Mouse (Mus musculus) MN1 (cell line): ENCODE results near the gene Itsn1.

Experiments
- DNase-seq: peaks from one replicate; pipeline ENCODE4 v3.0.0-alpha.2; 2016; ENCODE audit warnings: low spot score

The Itsn1 gene

DNA sequence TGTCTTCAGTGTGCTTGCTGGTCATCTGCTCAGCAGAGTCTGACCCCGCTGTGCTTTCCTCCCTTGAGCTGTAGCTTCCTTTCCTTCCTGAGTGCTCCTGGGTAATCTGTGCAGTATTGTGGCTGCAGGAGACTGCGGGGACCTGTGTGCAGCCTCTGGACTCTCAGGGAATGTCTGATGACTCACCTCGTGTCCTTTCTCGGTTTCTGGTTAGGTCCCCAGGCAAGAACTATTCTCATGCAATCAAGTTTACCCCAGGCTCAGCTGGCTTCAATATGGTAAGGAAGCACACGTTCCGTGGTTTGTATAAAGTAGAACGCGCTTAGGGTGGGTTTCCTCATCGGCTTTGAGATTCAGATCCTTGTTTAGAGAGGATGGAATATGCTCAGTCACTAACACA is 82.8 kb downstream of the Itsn1 start:
- DNase-seq = no peak

- DNase-seq = no peak
These were observed 84.5 kb downstream of the Itsn1 start for GRCm38 (mm10) chr16:91813543-91813942.

DNA sequence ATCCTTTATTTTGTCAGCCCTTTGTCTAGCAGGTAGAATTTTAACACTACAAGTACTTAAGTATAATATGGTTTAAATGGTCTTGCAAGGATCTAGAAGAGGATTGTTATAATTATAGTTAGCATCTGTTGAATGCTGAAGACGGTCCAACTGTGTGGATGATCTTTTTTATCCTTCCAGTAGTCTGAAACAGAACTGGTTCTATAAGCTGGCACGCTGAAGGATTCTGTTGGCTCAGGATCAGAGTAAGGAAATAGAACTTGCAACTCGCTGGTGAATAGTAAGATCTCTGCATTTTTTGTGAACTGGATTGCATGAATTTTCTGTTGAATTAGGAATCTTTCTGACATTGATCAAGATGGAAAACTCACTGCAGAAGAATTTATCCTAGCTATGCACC is 86.0 kb downstream of the Itsn1 start:
- no peak for DNase-seq

DNA sequence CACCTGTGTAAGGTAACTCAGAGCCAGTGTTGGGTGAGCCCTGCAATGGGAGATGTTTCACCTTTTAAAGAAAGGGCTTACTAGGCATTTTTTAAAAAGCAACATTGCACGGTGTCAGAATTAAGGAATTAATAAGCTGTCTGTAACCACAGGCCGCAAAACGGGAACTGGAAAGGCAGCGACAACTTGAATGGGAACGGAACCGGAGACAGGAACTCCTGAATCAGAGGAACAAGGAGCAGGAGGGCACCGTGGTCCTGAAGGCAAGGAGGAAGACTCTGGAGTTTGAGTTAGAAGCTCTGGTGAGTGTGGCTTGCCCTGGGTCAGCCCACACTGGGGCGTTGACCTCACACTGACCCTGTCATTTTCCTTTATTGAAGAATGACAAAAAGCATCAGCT is 91.2 kb downstream of the Itsn1 start:
- DNase-seq = no peak

DNA sequence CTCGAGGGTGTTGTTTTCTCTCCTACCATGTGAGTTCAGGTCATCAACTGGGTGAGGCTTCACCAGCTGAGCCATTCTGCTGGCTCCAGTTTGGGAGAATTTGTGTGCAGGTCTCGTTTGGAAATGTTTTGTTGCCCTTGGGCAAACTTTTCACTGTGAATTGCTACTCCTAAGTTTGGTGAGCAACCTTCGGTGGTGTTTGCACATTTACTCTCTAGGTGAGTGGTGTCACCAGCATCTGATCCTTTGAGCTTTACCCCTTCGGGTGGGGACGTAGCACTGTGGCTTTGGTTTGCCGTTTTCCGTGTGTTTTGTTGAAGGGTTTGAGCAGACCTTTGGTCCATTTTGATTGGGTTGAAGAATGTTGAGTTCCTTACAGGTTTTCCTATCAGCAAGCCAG is 93.2 kb downstream of the Itsn1 start:
- no peak for DNase-seq

DNA sequence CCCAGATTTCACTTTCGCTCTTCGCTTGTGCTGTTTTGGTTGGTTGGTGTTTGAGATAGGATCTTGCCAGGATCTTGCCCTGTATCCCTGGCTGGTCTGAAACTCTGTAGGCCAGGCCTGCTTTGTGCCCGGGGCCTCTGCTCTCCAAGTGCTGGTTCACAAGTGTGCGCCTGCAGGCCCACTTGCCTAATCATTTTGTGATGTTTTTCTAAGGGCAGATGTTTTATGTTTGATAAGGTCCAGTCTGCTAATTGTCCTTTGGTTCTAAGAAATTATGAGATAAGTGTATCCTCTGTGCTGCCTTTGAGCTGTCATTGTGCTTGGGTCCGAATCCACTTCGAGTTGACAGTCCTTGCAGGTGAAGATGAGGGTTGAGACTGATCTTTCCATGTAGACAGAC is 93.7 kb downstream of the Itsn1 start:
- peak; percentile 61 for DNase-seq

DNA sequence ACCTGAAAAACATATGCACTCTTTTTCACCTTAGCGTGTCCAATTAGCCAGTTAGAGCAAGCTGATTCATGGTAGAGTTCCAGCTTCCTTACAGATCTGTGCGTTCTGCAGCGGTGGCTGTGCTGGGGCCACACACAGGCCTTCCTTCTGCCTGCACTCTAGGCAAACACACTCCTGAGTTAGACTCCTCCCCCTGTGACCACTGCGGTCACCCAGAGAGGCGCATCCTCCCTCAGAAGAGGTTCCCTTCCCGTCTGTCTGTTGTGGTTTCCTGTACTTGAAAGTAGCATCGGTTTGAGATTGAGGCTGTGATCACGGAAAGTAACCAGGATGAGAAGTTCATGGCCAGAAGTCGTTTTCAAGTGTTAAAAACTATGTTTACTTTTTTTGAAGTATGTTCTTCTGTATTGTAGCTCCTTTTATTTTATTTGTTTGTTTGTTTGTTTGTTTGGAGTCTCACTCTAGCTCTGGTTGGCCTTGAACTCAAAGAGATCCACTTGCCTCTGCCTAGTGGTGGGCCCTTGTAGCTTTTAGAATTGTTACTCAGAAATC is 96.8 kb downstream of the Itsn1 start:
- no peak for DNase-seq

DNA sequence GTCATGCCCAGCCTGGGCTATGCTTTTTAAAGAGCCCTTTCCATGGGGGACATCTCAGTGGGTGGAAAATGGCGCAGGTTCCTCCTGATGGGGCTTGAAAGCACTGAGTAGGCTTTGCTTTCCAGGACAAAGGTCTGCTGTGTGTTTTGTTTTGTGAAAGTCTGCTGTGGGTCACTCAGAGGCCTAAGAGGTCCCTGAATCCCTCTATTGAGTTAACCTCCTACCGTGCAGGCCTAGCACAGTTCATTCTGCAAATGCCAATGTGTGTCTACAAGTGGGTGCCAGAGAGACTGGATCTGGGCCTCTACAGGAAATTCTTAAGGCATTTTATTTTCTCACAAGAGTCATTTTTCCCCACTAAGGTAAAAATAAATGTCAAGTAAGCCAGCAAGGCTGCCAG is 97.8 kb downstream of the Itsn1 start:
- no peak for DNase-seq

- no peak for DNase-seq
These were observed 98.4 kb downstream of the Itsn1 start for GRCm38 (mm10) chr16:91827456-91827855.

DNA sequence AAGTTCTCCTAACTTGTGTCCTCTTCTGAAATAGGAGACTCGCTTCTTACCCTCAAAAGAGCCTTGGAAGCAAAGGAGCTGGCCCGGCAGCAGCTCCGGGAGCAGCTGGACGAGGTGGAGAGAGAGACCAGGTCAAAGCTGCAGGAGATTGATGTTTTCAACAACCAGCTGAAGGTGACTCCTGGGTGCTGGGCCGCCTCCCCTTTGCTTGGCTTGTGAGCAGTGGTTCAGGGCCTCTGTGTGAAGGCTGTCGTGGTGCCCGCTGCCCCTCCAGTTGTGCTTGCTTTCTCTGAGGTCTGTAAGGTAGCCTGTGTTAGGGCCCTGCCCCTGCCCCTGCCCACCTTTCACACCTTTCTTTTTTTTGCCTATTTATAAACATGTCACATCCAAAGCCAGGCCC is 99.1 kb downstream of the Itsn1 start:
- no peak for DNase-seq

DNA sequence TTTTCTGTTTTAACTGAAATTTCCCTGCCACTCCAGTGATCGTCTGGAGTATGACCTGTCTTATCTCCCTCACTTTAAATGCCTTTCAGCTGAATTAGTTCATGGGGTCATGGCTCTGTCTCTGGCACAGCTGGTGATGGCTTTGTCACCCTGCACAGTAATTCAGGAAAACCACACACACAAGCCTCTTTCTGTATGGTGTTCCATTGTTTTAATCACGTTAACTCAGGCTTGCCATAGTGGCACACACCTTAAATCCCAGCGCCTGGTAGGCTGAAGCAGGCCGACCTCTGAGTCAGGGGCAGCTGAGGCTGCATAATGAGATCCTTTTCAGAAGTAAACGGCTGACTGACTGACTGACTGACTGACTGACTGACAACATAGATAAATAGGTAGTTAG is 99.5 kb downstream of the Itsn1 start:
- DNase-seq = no peak

DNA sequence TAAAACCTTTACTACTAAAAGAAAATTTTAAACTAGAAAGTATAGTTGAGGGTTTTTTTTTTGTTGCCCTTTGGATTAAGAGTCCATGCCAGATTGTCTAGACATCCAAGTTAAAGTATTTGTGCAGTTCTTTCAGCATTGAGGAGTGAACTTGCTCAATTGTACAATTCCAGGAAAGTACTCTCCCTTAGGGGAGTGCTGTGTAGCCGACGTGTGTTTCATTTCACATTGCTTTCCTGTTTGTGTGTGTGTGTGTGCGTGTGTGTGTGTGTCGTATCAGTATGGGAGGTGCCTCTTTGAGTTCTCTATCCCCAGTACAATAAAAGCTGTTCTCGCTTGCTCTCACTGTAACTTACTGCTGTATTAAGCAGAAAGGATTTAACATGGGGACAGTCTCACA is 100.0 kb downstream of the Itsn1 start:
- DNase-seq = no peak

GRCm38 (mm10) chr16:91830260-91830659 is 101.2 kb downstream of the Itsn1 start:
- no peak for DNase-seq

- DNase-seq = no peak
These were observed 104.0 kb downstream of the Itsn1 start for GRCm38 (mm10) chr16:91833121-91833520.

DNA sequence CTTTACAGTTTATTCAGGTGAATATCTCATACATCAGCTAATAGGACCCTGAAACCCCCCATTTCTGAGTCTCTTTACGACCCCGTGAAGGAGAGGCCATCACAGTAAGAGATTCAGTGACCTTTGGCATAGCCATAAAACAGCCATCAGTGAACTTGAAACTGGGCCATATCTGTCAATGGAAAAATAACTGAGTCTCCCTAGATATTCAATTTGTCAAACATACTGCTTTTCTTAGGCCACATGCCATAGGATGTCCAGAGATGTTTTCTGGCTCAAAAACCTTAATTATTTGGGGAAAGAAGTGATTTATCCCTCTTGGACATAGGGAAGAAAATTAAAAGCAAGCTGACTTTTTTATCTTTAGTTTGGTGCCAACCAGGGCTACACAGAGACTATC is 104.5 kb downstream of the Itsn1 start:
- DNase-seq = no peak

- DNase-seq = no peak
These were observed 104.9 kb downstream of the Itsn1 start for GRCm38 (mm10) chr16:91833981-91834380.

- DNase-seq = no peak
These were observed 106.7 kb downstream of the Itsn1 start for GRCm38 (mm10) chr16:91835790-91836189.

DNA sequence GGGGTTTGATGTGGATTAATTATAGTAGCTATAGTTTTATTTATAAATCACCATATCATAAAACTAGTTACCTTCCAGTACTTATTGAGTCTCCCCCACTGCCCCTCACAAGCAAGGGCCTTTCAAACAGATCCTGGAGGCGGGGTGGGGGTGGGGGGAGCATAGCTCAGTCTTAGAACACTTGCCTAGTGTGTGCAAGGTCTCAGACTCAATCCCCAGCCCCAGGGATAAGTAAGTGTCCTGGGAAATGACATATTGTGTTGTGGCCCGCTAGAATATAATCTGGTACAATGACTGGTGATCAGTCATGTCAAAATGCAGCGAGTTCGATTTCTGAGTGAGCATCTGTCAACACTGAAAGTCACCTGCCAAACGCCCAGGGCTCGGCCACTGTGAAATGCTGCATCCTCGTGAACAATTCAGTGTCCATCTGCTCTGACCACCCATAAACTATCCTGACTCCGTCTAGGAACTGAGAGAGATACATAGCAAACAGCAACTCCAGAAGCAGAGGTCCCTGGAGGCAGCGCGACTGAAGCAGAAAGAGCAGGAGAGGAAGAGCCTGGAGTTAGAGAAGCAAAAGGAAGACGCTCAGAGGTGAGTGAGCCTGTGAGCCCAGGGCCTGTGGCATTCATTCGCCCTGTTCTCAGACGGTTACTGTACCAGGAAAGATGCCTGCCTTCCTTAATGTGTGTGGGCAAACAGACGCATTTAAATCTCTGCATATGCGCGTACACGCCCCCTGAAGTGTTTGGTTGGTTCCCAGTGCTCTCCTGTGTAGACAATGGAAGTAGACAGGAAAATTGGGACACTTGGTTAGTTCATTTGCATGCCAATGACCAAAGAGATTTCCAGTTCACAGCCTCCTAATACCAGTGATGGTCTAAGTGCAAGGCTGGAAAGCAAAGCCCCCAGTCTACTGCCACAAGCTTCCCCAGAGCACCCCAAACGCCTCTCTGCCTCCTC is 107.8 kb downstream of the Itsn1 start:
- no peak for DNase-seq

GRCm38 (mm10) chr16:91837558-91838041 is 108.5 kb downstream of the Itsn1 start:
- no peak for DNase-seq

- DNase-seq = no peak
These were observed 109.7 kb downstream of the Itsn1 start for GRCm38 (mm10) chr16:91838771-91839170.

DNA sequence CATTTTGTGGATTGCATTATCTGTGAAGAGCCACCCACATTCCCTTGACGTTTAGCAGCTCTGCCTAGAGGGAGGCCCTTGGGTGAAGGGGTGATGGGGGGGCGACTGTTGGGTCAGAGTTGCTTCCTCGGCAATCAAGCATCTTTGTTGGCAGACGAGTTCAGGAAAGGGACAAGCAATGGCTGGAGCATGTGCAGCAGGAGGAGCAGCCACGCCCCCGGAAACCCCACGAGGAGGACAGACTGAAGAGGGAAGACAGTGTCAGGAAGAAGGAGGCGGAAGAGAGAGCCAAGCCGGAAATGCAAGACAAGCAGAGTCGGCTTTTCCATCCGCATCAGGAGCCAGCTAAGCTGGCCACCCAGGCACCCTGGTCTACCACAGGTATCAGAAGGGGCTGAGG is 110.4 kb downstream of the Itsn1 start:
- no peak for DNase-seq

DNA sequence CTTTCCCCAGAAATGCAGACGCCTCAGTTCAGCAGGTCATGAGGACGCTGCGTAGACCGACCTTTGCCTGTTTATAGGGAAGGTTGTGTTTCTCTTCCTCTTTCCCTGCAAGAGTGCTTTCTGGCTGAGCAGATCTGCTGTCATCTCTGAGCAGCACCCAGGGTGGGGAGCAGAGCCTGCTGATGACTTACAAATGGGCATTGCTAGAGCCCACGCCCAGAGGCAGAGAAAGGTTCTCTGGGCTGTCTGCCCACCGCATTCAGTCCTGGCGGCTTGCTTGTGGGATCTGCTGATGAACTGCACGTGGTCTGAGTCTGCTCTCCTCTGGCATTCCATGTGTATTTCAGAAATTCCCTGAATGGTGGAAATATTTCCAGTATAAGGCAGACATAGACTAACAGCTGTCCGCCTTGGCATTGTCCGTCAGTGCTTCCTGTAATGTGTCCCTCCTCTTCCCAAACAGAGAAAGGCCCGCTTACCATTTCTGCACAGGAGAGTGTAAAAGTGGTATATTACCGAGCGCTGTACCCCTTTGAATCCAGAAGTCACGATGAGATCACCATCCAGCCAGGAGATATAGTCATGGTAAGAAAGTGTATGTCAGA is 112.0 kb downstream of the Itsn1 start:
- DNase-seq = no peak

GRCm38 (mm10) chr16:91846089-91846741 is 117.1 kb downstream of the Itsn1 start:
- no peak for DNase-seq
